Mouse (Mus musculus): ENCODE data around the gene Oxct2a. TPM values are rescaled to one million over a fixed set of nuclear protein-coding genes. Genes with fewer than 3 reads are reported as not detected.

Gene Oxct2a
- polyA plus RNA-seq, 1 experiment from 2014 or later, result not detected

Other genes starting within 250 kb of the Oxct2a start
- 0.15 and 0.25 TPM in 2 replicates for gene Bmp8b, start 218.5 kb downstream of the Oxct2a start, polyA plus RNA-seq (2015; fragmentation: Nextera tagmentation; extraction: Ambion mirVana)
- not detected in 2 replicates for gene Oxct2b, start 207.4 kb downstream of the Oxct2a start, polyA plus RNA-seq (2015; fragmentation: Nextera tagmentation; extraction: Ambion mirVana)
- gene Ppie, start 183.7 kb downstream of the Oxct2a start, polyA plus RNA-seq (2015; fragmentation: Nextera tagmentation; extraction: Ambion mirVana), result 36.8 TPM in 2 replicates
- gene Hpcal4, start 140.4 kb downstream of the Oxct2a start, polyA plus RNA-seq (2015; fragmentation: Nextera tagmentation; extraction: Ambion mirVana), result 0.03 TPM in 1 of 2 replicates, not detected in the other
- not detected in 2 replicates for gene Nt5c1a, start 122.1 kb downstream of the Oxct2a start, polyA plus RNA-seq (2015; fragmentation: Nextera tagmentation; extraction: Ambion mirVana)
- gene Heyl, start 90.1 kb downstream of the Oxct2a start, polyA plus RNA-seq (2015; fragmentation: Nextera tagmentation; extraction: Ambion mirVana), result 1.2 TPM in 2 replicates
- gene Pabpc4, start 61.3 kb downstream of the Oxct2a start, polyA plus RNA-seq (2015; fragmentation: Nextera tagmentation; extraction: Ambion mirVana), result 79.4 and 99.7 TPM in 2 replicates
- gene Bmp8a, start 19.6 kb upstream of the Oxct2a start, polyA plus RNA-seq (2015; fragmentation: Nextera tagmentation; extraction: Ambion mirVana), result 0.13 and 0.24 TPM in 2 replicates

Measured in liver, embryonic 15.5 days (tissue).